Mouse (Mus musculus) MN1 (cell line): ENCODE measurements around the gene Slc26a1.
"Not testable (repeated sequence)": the region's sequence is repeated elsewhere in the genome, so short reads cannot be mapped to it uniquely, and the experiment has no call there.

Experiments
- DNase-seq: peaks from one replicate; pipeline ENCODE4 v3.0.0-alpha.2; 2016; ENCODE audit warnings: low spot score

The Slc26a1 gene

GRCm38 (mm10) chr5:108655891-108656650 is 19.3 kb downstream of the Slc26a1 start:
- no peak for DNase-seq

GRCm38 (mm10) chr5:108655381-108655780 is 20.0 kb downstream of the Slc26a1 start:
- no peak for DNase-seq

- DNase-seq, result no peak
These were observed 20.9 kb downstream of the Slc26a1 start for GRCm38 (mm10) chr5:108654444-108654990.

GRCm38 (mm10) chr5:108653341-108653740 is 22.0 kb downstream of the Slc26a1 start:
- DNase-seq, result no peak

GRCm38 (mm10) chr5:108651823-108652222 is 23.5 kb downstream of the Slc26a1 start:
- peak; percentile 75 for DNase-seq

- no peak for DNase-seq
These were observed 24.1 kb downstream of the Slc26a1 start for GRCm38 (mm10) chr5:108651136-108651720.

- no peak for DNase-seq
These were observed 25.0 kb downstream of the Slc26a1 start for GRCm38 (mm10) chr5:108650341-108650740.

- DNase-seq, result no peak
These were observed 26.3 kb downstream of the Slc26a1 start for GRCm38 (mm10) chr5:108648937-108649576.

GRCm38 (mm10) chr5:108647820-108648465 is 27.4 kb downstream of the Slc26a1 start:
- DNase-seq, result no peak

GRCm38 (mm10) chr5:108647311-108647710 is 28.1 kb downstream of the Slc26a1 start:
- no peak for DNase-seq

- DNase-seq, result no peak
These were observed 29.1 kb downstream of the Slc26a1 start for GRCm38 (mm10) chr5:108646343-108646660.

- DNase-seq, result no peak
These were observed 29.6 kb downstream of the Slc26a1 start for GRCm38 (mm10) chr5:108645651-108646342.

- DNase-seq, result no peak
These were observed 31.7 kb downstream of the Slc26a1 start for GRCm38 (mm10) chr5:108643674-108644073.

- no peak for DNase-seq
These were observed 39.2 kb downstream of the Slc26a1 start for GRCm38 (mm10) chr5:108636172-108636571.

- DNase-seq, result not testable (repeated sequence)
These were observed 41.3 kb downstream of the Slc26a1 start for GRCm38 (mm10) chr5:108634088-108634487.

- DNase-seq, result peak; percentile 61
These were observed 41.7 kb downstream of the Slc26a1 start for GRCm38 (mm10) chr5:108633676-108634075.

- DNase-seq, result peak; percentile 95
These were observed 45.5 kb downstream of the Slc26a1 start, which contains the start of the genes Gak and Tmem175 for GRCm38 (mm10) chr5:108629634-108630483. Gene Gak (minus strand): TSS chr5:108629755. Gene Tmem175 (plus strand): TSS chr5:108629770.

- DNase-seq, result peak; percentile 17
These were observed 46.3 kb downstream of the Slc26a1 start for GRCm38 (mm10) chr5:108628891-108629633.

- DNase-seq, result no peak
These were observed 49.2 kb downstream of the Slc26a1 start for GRCm38 (mm10) chr5:108626050-108626660.

- no peak for DNase-seq
These were observed 53.5 kb downstream of the Slc26a1 start for GRCm38 (mm10) chr5:108621870-108622269.
